ENCODE assay signal across 22 mouse cellular contexts in genomic region chr2:137598136-137598535, GRCm38 (mm10).
DNase-seq lines count a peak whose midpoint lies in the region; ATAC-seq and TF ChIP-seq lines count a peak whose summit lies in the region.
"Had no signal": no experiment of that assay in that cellular context is flagged by ENCODE, and none has a peak within 500 bp of the region (broad histone marks: within the 10 kb centered on the region; RNA-seq: fewer than 3 reads in every experiment).

No protein-coding gene starts in this region.

- CTCF ChIA-PET in Patski (lab: Charles Lee) = interaction anchor here (1.3 kb wide), 1 partner anchor 10 kb away, joined by 4 read pairs; no protein-coding TSS in a partner anchor

- 61% methylated on average over 7 of the region's 7 CpGs for WGBS in embryonic facial prominence, embryonic 14.5 days
- WGBS in embryonic facial prominence, embryonic 10.5 days = 89% methylated on average over 7 of the region's 7 CpGs
- 84% methylated on average over 7 of the region's 7 CpGs for WGBS in liver, embryonic 11.5 days

- H3K36me3 ChIP-seq in embryonic facial prominence, embryonic 14.5 days (ENCODE audit: control insufficient read depth, insufficient read depth, low read length) = no peaks in the 10 kb centered on the region
- no peaks in the 10 kb centered on the region for H3K36me3 ChIP-seq in embryonic facial prominence, embryonic 10.5 days (replicated peaks)
- H3K36me3 ChIP-seq in C2C12 (ENCODE audit: control insufficient read depth, insufficient read depth) (no peaks in the 10 kb centered on the region), myocyte (ENCODE audit: control insufficient read depth, insufficient read depth) (no peaks in the 10 kb centered on the region)
- H3K36me3 ChIP-seq in liver, embryonic 11.5 days (ENCODE audit: control insufficient read depth, insufficient read depth, low read length) = no peaks in the 10 kb centered on the region
- H3K36me3 ChIP-seq: hindbrain, embryonic 15.5 days; limb, embryonic 12.5 days; lung, embryonic 15.5 days; neural tube, embryonic 12.5 days had no signal

- H3ac ChIP-seq in C2C12 (ENCODE audit: control insufficient read depth, insufficient read length, low read depth) (no peak overlapping the region), myocyte (ENCODE audit: control insufficient read depth, insufficient read length) (no peak overlapping the region)

- no peak for TF ChIP-seq POLR2A in myocyte (IDR thresholded peaks at IDR 0.05; ENCODE audit: insufficient read length, low read depth)

- H3K79me3 ChIP-seq in C2C12 (ENCODE audit: low read depth) = no peaks in the 10 kb centered on the region

- H3K4me2 ChIP-seq in embryonic facial prominence, embryonic 14.5 days (ENCODE audit: low read depth, low read length) = no peak overlapping the region
- peak overlapping the region; percentile 52 for H3K4me2 ChIP-seq in myocyte (ENCODE audit: low read depth)
- H3K4me2 ChIP-seq in liver, embryonic 11.5 days = no peak overlapping the region
- H3K4me2 ChIP-seq: heart, embryonic 11.5 days; hindbrain, embryonic 15.5 days; limb, embryonic 12.5 days; lung, embryonic 15.5 days; neural tube, embryonic 12.5 days had no signal

- no peaks in the 10 kb centered on the region for H3K4me1 ChIP-seq in embryonic facial prominence, embryonic 14.5 days (ENCODE audit: control insufficient read depth, insufficient read depth, low read length)
- no peaks in the 10 kb centered on the region for H3K4me1 ChIP-seq in embryonic facial prominence, embryonic 10.5 days
- no peaks in the 10 kb centered on the region for H3K4me1 ChIP-seq in liver, embryonic 11.5 days (replicated peaks; ENCODE audit: control insufficient read depth, insufficient read depth, low read length)
- H3K4me1 ChIP-seq: hindbrain, embryonic 15.5 days; limb, embryonic 12.5 days; lung, embryonic 15.5 days; neural tube, embryonic 12.5 days had no signal

- no peak overlapping the region for H3K9ac ChIP-seq in embryonic facial prominence, embryonic 14.5 days (ENCODE audit: low read depth, low read length)
- no peak overlapping the region for H3K9ac ChIP-seq in liver, embryonic 11.5 days (ENCODE audit: low read depth, low read length)
- H3K9ac ChIP-seq: hindbrain, embryonic 15.5 days; limb, embryonic 12.5 days; liver, embryonic 14.5 days; lung, embryonic 15.5 days; neural tube, embryonic 12.5 days had no signal

- H3K4me3 ChIP-seq in embryonic facial prominence, embryonic 14.5 days (ENCODE audit: low read depth, low read length) = no peak overlapping the region
- H3K4me3 ChIP-seq in embryonic facial prominence, embryonic 10.5 days = no peak overlapping the region
- H3K4me3 ChIP-seq in C2C12 (ENCODE audit: insufficient read depth, poor library complexity, severe bottlenecking) (no peak overlapping the region), myocyte (no peak overlapping the region)
- no peak overlapping the region for H3K4me3 ChIP-seq in liver, embryonic 11.5 days (ENCODE audit: low read depth, low read length)
- H3K4me3 ChIP-seq: hindbrain, embryonic 15.5 days; limb, embryonic 12.5 days; lung, embryonic 15.5 days; neural tube, embryonic 12.5 days had no signal

- TF ChIP-seq CTCF in C2C12 (IDR thresholded peaks at IDR 0.05; ENCODE audit: control insufficient read depth, insufficient read depth, insufficient read length) (no peak), Patski (IDR thresholded peaks at IDR 0.05) (no peak)

- DNase-seq in embryonic facial prominence, embryonic 14.5 days (ENCODE audit: low spot score) = peak; percentile 40
- no peak for DNase-seq in embryonic facial prominence, embryonic 10.5 days (ENCODE audit: low spot score)
- DNase-seq in Patski (ENCODE audit: low read depth, low spot score) = peak; percentile 22
- DNase-seq in liver, embryonic 11.5 days (ENCODE audit: low spot score) = no peak
- no peak for DNase-seq in retina, postnatal 1 day
- DNase-seq: cerebellum, adult 2 months; cerebellum, postnatal 25 days; gastrocnemius, postnatal 10 days; kidney, adult 8-10 months; kidney, postnatal 25 days; layer of hippocampus, postnatal 36 days; lung, postnatal 36 days; midbrain, embryonic 14.5 days; thymus, postnatal 14 days had no signal

- no peak for ATAC-seq in embryonic facial prominence, embryonic 14.5 days (ENCODE audit: low read depth)
- no peak for ATAC-seq in Patski
- ATAC-seq in liver, embryonic 11.5 days (replicated peaks; ENCODE audit: low FRiP score) = no peak

- no peaks in the 10 kb centered on the region for H3K9me3 ChIP-seq in embryonic facial prominence, embryonic 14.5 days (ENCODE audit: control insufficient read depth, low read length)
- H3K9me3 ChIP-seq in embryonic facial prominence, embryonic 10.5 days = no peaks in the 10 kb centered on the region
- no peaks in the 10 kb centered on the region for H3K9me3 ChIP-seq in liver, embryonic 11.5 days (ENCODE audit: control insufficient read depth, low read length)
- H3K9me3 ChIP-seq: hindbrain, embryonic 15.5 days; limb, embryonic 12.5 days; lung, embryonic 15.5 days; neural tube, embryonic 12.5 days had no signal

- POLR2A ChIA-PET in Patski (lab: Charles Lee) = no interaction called here

- H3K27ac ChIP-seq in embryonic facial prominence, embryonic 14.5 days (replicated peaks; ENCODE audit: low read depth, low read length) = no peak overlapping the region
- H3K27ac ChIP-seq in embryonic facial prominence, embryonic 10.5 days (replicated peaks) = no peak overlapping the region
- H3K27ac ChIP-seq in liver, embryonic 11.5 days (ENCODE audit: low read depth, low read length) = no peak overlapping the region
- H3K27ac ChIP-seq: hindbrain, embryonic 15.5 days; limb, embryonic 12.5 days; liver, embryonic 14.5 days; lung, embryonic 15.5 days; neural tube, embryonic 12.5 days had no signal

- H3K27me3 ChIP-seq in embryonic facial prominence, embryonic 14.5 days (replicated peaks; ENCODE audit: control insufficient read depth, insufficient read depth, low read length) = no peaks in the 10 kb centered on the region
- no peaks in the 10 kb centered on the region for H3K27me3 ChIP-seq in embryonic facial prominence, embryonic 10.5 days (replicated peaks; ENCODE audit: low read depth, poor library complexity, severe bottlenecking)
- no peaks in the 10 kb centered on the region for H3K27me3 ChIP-seq in C2C12 (ENCODE audit: control insufficient read depth, insufficient read depth, insufficient read length)
- no peaks in the 10 kb centered on the region for H3K27me3 ChIP-seq in Patski
- H3K27me3 ChIP-seq in myocyte (ENCODE audit: control insufficient read depth, insufficient read depth, insufficient read length) = no peaks in the 10 kb centered on the region
- H3K27me3 ChIP-seq in liver, embryonic 11.5 days (replicated peaks; ENCODE audit: control insufficient read depth, insufficient read depth, low read length) = no peaks in the 10 kb centered on the region
- H3K27me3 ChIP-seq: hindbrain, embryonic 15.5 days; limb, embryonic 12.5 days; lung, embryonic 15.5 days; neural tube, embryonic 12.5 days had no signal

- no peaks in the 10 kb centered on the region for H3K79me2 ChIP-seq in C2C12 (ENCODE audit: control insufficient read depth, insufficient read depth)
- no peaks in the 10 kb centered on the region for H3K79me2 ChIP-seq in myocyte (ENCODE audit: control insufficient read depth, insufficient read depth)

- in situ Hi-C loops in Patski (cut with MboI; ENCODE audit: low pct_unique_long_range_greater_than_20kb) = no loop called here

TF ChIP-seq in C2C12, 6 proteins besides CTCF, POLR2A, EP300 and RAD21:
- TF ChIP-seq FOSL1 (IDR thresholded peaks at IDR 0.05; ENCODE audit: insufficient read depth, low read length, poor library complexity, severe bottlenecking) (peak; percentile 21), MYOG (IDR thresholded peaks at IDR 0.05; ENCODE audit: control insufficient read depth, extremely low read depth, insufficient read length) (no peak), MAX (IDR thresholded peaks at IDR 0.05) (peak; percentile 33)

TF ChIP-seq in myocyte, 11 proteins besides CTCF, POLR2A, EP300 and RAD21:
- TF ChIP-seq MAX (IDR thresholded peaks at IDR 0.05; ENCODE audit: low read depth) = no peak
- no peak for TF ChIP-seq E2F4 (IDR thresholded peaks at IDR 0.05; ENCODE audit: insufficient read depth)
- no peak for TF ChIP-seq USF1 (IDR thresholded peaks at IDR 0.05; ENCODE audit: low read depth)
- TF ChIP-seq POLR2AphosphoS2 (IDR thresholded peaks at IDR 0.05; ENCODE audit: insufficient read length, low read depth) = no peak
- TF ChIP-seq REST (IDR thresholded peaks at IDR 0.05; ENCODE audit: insufficient read depth, insufficient read length) = no peak
- 0 out of 2 replicates have a peak, but pooled peaks have one; percentile 11 for TF ChIP-seq CEBPB (IDR thresholded peaks at IDR 0.05; ENCODE audit: insufficient read depth, poor library complexity, severe bottlenecking)

Comparison
In these comparisons a context has a peak if more than half of its experiments do, and no peak if none do; other contexts are left out.
1. DNase-seq: peak in embryonic facial prominence, embryonic 14.5 days (single experiment) and Patski (single experiment); none in embryonic facial prominence, embryonic 10.5 days (single experiment), liver, embryonic 11.5 days (single experiment) and retina, postnatal 1 day (single experiment).